Mouse (Mus musculus) erythroblast, adult 5-6 weeks (primary cell): ENCODE measurements at regions not wholly inside any gene's neighbourhood (a gene's known extent, or its start where the extent isn't known, plus 50 kb on each side); places are given as distances from the start of the nearest gene placed in this dataset.

Source experiments
- ATAC-seq: replicated peaks from 2 replicates; pipeline ENCODE4 v1.8.0; 2016; ENCODE audit warnings: moderate number of reproducible peaks, mild to moderate bottlenecking, moderate TSS enrichment, inconsistent platforms; ENCODE audit not compliant: poor library complexity, low FRiP score, severe bottlenecking

DNA sequence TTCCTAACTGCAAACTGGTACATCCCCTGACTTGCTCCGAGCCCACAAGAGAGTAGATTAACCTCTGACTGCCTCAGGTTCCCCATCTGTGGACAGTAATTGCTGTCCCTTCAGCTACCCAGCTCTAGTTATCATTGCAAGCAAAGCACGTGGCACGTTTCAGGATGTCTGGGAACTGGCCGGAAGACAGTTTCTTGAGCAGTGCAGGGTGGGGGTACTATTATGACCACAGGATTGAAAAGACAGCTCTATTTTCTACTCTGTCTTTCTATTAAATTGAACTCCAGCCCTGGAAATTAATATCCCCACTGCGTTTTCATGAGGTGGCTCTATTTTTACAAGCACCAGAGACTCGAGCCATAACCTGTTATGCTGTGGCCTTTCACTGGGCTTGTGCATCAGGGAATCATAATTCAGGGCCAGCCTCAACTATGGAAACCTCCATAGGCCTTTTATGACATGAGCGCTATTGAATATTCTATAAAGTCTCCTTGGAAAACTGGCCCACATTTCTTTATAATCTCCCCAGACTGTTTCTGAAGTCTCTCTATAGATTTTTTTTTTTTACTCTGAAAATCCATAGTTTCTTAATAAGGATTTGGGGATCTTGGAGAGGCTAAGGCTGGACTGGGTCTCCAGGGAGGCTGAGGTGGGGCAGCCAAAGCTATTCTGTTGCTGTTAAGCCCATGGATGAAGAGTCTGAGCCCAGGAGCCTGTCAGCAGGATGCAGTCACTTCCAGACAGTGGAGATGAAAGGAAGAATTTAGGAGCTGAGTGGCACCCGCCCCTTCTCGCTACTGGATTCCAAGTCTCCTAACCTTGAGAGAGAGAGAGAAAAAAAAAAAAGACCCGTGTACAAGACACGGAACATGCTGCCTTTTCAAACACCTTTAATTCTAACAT is 212.4 kb upstream of the Apob start:
- no peak for ATAC-seq

DNA sequence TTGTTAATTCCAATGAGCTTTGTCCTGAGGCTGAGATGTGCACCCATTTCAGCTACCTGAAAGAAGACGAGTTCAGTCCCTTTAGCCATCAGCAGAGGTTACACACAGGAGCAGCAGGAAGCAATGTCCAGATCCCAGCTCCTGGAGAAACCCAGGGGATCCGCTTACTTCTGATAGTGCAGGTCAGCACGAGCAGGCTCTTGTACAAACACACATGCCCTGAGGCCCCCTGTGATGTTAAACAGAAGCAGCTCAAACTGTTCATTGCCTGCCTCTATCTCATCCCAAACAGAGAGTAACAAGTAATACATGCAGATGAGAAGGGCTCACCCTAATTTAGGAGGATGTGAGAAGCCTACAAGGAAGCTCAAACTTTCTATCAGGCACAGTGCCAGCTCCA is 203.3 kb upstream of the Apob start:
- ATAC-seq: no peak

GRCm38 (mm10) chr12:7776335-7776734 is 201.1 kb upstream of the Apob start:
- no peak for ATAC-seq

- no peak for ATAC-seq
Measured at GRCm38 (mm10) chr12:7777220-7778055, 200.0 kb upstream of the Apob start.

- ATAC-seq: no peak
Measured at GRCm38 (mm10) chr12:7778056-7778440, 199.4 kb upstream of the Apob start.

GRCm38 (mm10) chr12:7816616-7817015 is 160.8 kb upstream of the Apob start:
- ATAC-seq: no peak

DNA sequence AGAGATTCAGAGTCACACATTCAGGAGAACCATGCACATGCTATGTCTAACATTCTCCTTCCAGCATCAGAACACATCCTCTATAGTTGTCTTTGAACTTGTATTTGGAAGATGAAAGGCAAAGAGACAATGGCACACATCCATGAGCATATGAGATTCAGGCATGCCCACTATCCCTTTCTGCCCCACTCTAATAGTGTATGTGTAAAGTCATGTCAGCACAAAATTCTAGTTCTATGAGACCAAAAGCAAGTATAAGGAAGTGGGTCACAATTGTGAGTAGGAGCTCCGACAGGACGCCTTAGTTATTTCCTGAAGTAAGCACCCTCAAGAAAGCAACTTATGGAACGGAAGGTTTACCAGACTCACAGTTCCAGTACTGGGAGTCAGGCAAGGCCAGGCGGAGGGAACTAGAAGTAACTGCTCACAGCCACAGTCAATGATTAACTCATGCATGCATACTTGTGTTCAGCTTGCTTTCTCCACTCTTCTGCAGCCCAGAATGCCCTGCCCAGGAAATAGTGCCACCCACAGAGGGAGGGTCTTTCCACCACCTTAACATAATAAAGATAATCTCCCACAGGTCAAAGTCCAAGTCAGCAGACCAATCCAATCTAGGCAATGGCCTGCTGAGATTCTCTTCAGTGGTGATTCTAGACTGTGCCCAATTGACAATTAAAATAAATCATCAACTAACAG is 157.3 kb upstream of the Apob start:
- no peak for ATAC-seq

DNA sequence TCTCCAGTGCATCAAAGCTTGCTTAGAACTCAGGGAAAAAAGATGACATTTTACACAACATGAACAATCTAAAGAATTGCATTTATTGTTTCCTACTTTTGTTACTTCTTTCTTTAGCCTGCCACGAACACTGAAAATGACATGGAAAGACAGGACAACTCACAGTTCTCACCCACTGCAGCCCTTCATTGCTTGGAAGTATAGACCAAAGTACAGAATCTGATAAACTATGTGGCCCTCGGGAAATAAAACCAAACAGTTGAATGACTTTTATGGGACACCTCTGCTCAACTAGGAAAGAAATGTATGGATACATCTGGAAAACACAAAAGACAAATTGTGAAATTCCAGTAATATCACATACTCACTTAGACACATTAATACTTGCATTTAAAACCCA is 156.7 kb upstream of the Apob start:
- ATAC-seq: no peak

DNA sequence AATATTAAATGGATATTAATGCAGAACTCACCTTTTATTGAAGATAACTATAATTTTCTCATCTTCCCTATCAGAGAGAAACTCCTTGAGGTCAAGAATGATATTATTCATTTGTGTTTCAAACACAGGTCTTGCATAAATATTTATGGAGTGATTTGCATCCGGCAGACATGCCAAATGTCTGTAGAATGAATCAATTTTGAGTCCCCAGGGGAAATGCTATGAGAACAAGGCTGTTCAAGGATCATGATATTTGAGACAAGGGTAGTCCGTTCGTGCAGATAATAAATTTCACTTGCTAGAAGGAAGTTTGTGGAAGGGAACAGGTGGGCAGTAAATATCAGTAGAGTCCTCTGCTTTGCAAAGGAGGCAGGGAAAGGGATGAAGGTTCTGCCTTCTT is 141.7 kb upstream of the Apob start:
- ATAC-seq: no peak

DNA sequence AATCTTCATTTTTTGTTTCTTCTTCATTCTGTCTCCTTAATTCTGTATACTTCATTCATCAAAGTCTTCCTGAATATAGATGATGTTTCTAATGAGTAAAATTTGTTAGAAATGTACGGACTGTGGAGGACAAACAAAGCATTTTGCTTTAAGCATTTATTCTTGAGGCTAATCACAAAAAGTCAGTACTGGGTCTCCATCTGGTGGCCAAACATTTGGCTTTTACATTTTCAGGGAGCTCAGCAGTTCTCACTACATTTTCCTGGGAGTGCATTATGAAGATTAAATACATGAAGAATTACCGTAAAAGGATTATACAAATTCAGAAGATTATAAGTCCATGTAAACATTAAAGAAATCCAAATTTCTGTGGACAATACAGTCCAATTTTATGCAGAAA is 123.6 kb upstream of the Apob start:
- ATAC-seq: no peak

- no peak for ATAC-seq
Measured at GRCm38 (mm10) chr12:7855683-7856082, 121.8 kb upstream of the Apob start.

- peak; percentile 80 for ATAC-seq
Measured at GRCm38 (mm10) chr12:7859533-7859932, 117.9 kb upstream of the Apob start.

- ATAC-seq: no peak
Measured at GRCm38 (mm10) chr12:7870004-7870403, 107.4 kb upstream of the Apob start.

DNA sequence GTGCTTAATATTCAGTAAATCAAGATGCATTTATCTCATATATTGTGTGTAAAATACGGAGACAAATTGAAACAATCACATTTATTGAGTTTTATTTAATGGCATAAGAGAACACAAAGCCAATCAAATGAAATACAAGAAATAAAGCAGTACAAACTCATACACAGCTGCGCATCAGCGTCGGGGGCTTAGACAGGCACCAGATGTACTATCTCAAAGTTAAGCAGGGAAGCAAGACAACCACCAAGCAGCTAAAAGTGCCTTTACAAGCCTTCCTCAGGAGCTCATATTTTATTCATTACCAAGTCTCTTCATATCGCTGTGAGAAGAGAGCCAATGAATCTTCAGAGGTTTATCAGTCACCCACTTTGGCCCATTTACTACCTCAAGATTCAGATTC is 107.0 kb upstream of the Apob start:
- no peak for ATAC-seq

DNA sequence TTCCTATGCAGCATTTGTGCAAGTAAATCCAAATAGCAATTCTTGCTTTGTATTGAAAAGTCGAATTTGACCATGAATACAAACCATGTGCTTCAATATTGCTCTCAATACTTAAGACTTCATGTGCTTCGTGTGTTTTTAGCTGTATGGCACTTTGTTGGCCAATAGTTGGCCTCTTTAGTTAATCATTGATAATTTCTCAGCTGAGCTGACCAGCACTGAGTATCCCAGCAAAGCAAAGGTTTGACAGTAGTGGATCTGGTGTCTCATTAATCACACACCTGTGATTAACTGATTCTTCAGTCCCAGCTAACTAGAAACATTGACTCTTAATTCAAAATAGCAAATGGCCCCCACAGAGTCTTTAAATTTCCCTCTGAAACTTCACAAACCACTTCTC is 102.0 kb upstream of the Apob start:
- no peak for ATAC-seq

GRCm38 (mm10) chr12:7876302-7877063 is 101.0 kb upstream of the Apob start:
- ATAC-seq: no peak

GRCm38 (mm10) chr12:7878761-7879160 is 98.7 kb upstream of the Apob start:
- ATAC-seq: no peak

GRCm38 (mm10) chr12:7896156-7896555 is 81.3 kb upstream of the Apob start:
- no peak for ATAC-seq

DNA sequence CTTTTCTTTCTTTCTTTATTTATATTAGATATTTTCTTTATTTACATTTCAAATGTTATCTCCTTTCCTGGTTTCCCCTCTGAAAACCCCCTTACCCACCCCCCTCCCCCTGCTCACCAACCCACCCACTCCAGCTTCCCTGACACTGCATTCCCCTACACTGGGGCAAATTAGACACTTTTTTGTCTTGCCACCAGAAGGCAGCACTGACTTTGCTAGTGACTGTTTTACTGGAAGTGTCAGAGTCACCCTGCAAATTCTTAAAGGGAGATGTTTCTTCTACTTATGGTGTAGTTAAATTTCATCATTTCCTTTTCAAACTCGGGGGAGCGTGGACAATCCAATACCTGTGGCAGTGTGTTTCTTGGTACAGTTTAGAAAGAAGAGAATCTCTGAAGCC is 72.1 kb upstream of the Apob start:
- ATAC-seq: no peak

- no peak for ATAC-seq
Measured at GRCm38 (mm10) chr12:7906831-7907230, 70.6 kb upstream of the Apob start.
